Mouse (Mus musculus) brain, embryonic 14.5 days (tissue): ENCODE measurements around the gene Ankrd44.

ENCODE experiments used
- CTCF ChIP-seq: fragments of 200-500 bp; IDR thresholded peaks from 2 replicates; pipeline ENCODE4 v1.5.1; 2012; ENCODE audit warnings: inconsistent platforms, mild to moderate bottlenecking, moderate library complexity, borderline replicate concordance; ENCODE audit not compliant: insufficient read depth, insufficient read length; ENCODE audit errors: extremely low read depth
- POLR2A ChIP-seq: fragments of 200-500 bp; IDR thresholded peaks from 2 replicates; pipeline ENCODE4 v1.6.1; 2012; ENCODE audit warnings: mild to moderate bottlenecking, inconsistent platforms, borderline replicate concordance; ENCODE audit not compliant: poor library complexity, insufficient read depth, insufficient read length, severe bottlenecking; ENCODE audit errors: extremely low read depth

- no peak for TF ChIP-seq CTCF
- no peak for TF ChIP-seq POLR2A
These were observed 121.8 kb downstream of the Ankrd44 start for GRCm38 (mm10) chr1:54804406-54804805.
